Mouse (Mus musculus) bone marrow macrophage, adult 2 months (primary cell): ENCODE data around the gene Tshz2.

Source experiments
- CTCF ChIP-seq: IDR thresholded peaks from 2 replicates; pipeline ENCODE4 v1.5.1; 2012; ENCODE audit warnings: low read depth, mild to moderate bottlenecking, low read length, moderate library complexity
- POLR2A ChIP-seq: IDR thresholded peaks from 2 replicates; pipeline ENCODE4 v1.6.1; 2012; ENCODE audit warnings: mild to moderate bottlenecking, low read depth, low read length, borderline replicate concordance

GRCm38 (mm10) chr2:169929540-169930497 is 297.0 kb downstream of the Tshz2 start:
- TF ChIP-seq CTCF (no peak), POLR2A (no peak)
